Mouse (Mus musculus): Measurements from ENCODE around the gene Cabp4. TPM values are rescaled to one million over a fixed set of nuclear protein-coding genes. Genes with fewer than 3 reads are reported as not detected.
A peak's percentile ranks its signal among the peaks of the same experiment; 100 is the strongest.

Cabp4 gene
- total and polyA plus RNA-seq, 3 experiments, result 0.21 TPM; not detected in 2

DNA sequence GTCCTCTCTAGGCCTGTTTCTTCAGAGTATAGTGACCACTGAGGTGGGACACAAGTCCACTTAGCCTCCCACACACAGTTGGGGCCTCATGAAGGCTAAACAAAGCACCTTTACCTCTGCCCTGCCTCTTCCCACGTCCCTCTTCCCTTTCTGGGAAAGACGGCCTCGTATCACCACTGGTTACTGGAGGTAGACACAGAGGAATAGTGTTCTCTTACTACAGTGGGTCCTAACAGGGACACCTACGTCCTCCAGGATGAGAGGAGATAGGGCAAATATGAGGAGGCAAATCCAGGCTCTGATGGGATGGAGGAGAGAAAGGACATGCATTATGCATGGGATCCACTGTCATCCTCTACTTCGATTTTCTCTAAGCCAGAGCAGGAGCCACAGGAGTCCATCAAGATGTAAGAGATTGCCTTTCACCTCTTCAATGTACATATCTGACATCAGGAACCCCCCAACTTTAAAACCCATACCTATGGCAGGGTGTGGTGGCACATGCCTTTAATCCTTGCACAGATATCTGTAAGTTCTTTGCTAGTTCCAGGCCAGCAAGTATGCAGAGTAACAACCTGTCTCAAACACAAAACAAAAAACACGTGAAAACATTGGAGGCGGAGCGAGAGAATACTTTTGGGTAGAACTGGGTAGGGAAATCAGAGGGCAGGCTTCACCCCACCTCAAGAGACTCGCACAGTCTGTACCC lies 4.1 kb upstream of the Cabp4 start:
- TF ChIP-seq POLR2A (IDR thresholded peaks at IDR 0.05; ENCODE audit: insufficient read depth, low read depth, low read length) (peak; percentile 83; the same call in 1 of the 2 replicates), CTCF (IDR thresholded peaks at IDR 0.05) (no peak), EP300 (IDR thresholded peaks at IDR 0.05; ENCODE audit: insufficient read depth, low read depth, low read length) (no peak)
- intact Hi-C loops (cut with DNase I), result loop anchor here (2.0 kb wide), 1 partner anchor 15 kb away; the partner anchor contains the start of gene Rps6kb2
- Histone ChIP-seq H3K27ac (peak overlapping the region; percentile 97), H3K4me1 (ENCODE audit: control insufficient read depth, insufficient read depth, low read length) (peaks cover 9% of the 10 kb centered on the region), H3K36me3 (ENCODE audit: control insufficient read depth, insufficient read depth, low read length) (no peaks in the 10 kb centered on the region), H3K27me3 (ENCODE audit: control insufficient read depth, insufficient read depth, low read length) (no peaks in the 10 kb centered on the region), H3K4me3 (peak overlapping the region; percentile 75), H3K79me2 (replicated peaks; ENCODE audit: control insufficient read depth, insufficient read depth, low read length) (no peaks in the 10 kb centered on the region), H3K9ac (ENCODE audit: low read depth, low read length) (peak overlapping the region; percentile 37)
- no peak for DNase-seq
- 42% methylated on average over 9 of the region's 9 CpGs for WGBS

DNA sequence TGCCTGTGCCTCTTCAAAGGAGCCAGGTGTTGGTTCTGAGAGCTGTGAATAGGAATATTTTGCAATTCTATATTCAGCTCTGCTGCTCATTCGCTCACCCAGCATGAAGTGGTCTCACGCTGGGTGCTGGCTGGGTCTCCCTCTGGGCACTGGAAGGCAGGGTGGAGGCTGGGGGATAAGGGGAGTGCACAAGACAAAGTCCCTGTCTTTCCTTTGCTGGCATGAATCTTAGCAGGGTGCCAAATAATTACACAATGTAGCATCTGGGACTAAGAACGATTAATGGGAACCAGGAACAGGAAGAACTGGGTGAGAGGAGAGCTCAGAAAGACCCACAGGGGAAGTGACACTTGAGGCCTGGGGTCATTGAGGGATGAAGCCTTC lies 3.2 kb upstream of the Cabp4 start:
- Histone ChIP-seq H3K9ac (ENCODE audit: low read depth, low read length) (no peak overlapping the region), H3K79me2 (replicated peaks; ENCODE audit: control insufficient read depth, insufficient read depth, low read length) (no peaks in the 10 kb centered on the region), H3K27ac (peak overlapping the region; percentile 97; the same call in 1 of the 2 replicates), H3K27me3 (ENCODE audit: control insufficient read depth, insufficient read depth, low read length) (no peaks in the 10 kb centered on the region), H3K4me3 (no peak overlapping the region), H3K36me3 (ENCODE audit: control insufficient read depth, insufficient read depth, low read length) (no peaks in the 10 kb centered on the region), H3K4me1 (ENCODE audit: control insufficient read depth, insufficient read depth, low read length) (peaks cover 8% of the 10 kb centered on the region)
- no peak for TF ChIP-seq CTCF (IDR thresholded peaks at IDR 0.05)
- no peak for TF ChIP-seq POLR2A (IDR thresholded peaks at IDR 0.05; ENCODE audit: insufficient read depth, low read depth, low read length)
- TF ChIP-seq EP300 (IDR thresholded peaks at IDR 0.05; ENCODE audit: insufficient read depth, low read depth, low read length), result no peak
- 60% methylated on average over 3 of the region's 3 CpGs for WGBS
- no peak for DNase-seq
- intact Hi-C loops (cut with DNase I), result no loop called here

DNA sequence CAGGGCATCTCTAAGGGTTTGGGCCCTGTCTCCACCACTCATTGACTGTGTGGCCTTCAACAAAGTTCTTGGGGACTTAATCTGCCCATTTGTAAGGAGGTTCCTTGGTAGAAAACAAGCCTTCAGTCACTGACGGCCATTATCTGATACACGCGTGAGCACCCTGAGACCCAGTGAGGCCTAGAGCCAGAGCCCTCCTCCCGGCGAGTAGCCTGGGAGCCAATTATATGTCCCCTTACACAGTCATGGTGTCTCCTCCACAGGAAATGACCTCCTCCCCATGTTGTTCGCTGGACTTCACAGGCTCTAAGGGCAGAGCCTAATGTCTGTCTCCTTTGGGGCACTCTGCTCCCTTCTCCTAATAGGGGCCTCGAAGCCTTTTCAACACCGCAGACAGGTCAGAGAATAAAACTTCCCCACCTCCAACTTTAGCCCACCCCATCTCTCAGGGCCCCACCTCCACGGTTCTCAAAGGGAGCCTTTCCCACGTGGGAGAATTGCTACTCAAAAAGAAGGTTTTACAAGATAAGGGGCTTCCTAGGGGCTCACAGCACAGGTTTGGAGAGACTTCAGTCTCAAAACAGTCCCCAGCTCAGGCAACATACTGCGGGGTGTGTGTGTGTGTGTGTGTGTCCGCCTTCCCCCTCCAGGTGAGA lies 2.7 kb upstream of the Cabp4 start:
- Histone ChIP-seq H3K4me3 (no peak overlapping the region), H3K9ac (ENCODE audit: low read depth, low read length) (no peak overlapping the region), H3K27me3 (ENCODE audit: control insufficient read depth, insufficient read depth, low read length) (no peaks in the 10 kb centered on the region), H3K79me2 (replicated peaks; ENCODE audit: control insufficient read depth, insufficient read depth, low read length) (no peaks in the 10 kb centered on the region), H3K36me3 (ENCODE audit: control insufficient read depth, insufficient read depth, low read length) (no peaks in the 10 kb centered on the region), H3K4me1 (ENCODE audit: control insufficient read depth, insufficient read depth, low read length) (peaks cover 8% of the 10 kb centered on the region), H3K27ac (peak overlapping the region; percentile 1; the same call in 1 of the 2 replicates)
- TF ChIP-seq POLR2A (IDR thresholded peaks at IDR 0.05; ENCODE audit: insufficient read depth, low read depth, low read length), result no peak
- no peak for TF ChIP-seq EP300 (IDR thresholded peaks at IDR 0.05; ENCODE audit: insufficient read depth, low read depth, low read length)
- no peak for TF ChIP-seq CTCF (IDR thresholded peaks at IDR 0.05)
- WGBS, result 66% methylated on average over 12 of the region's 12 CpGs
- DNase-seq, result no peak
- intact Hi-C loops (cut with DNase I), result no loop called here

DNA sequence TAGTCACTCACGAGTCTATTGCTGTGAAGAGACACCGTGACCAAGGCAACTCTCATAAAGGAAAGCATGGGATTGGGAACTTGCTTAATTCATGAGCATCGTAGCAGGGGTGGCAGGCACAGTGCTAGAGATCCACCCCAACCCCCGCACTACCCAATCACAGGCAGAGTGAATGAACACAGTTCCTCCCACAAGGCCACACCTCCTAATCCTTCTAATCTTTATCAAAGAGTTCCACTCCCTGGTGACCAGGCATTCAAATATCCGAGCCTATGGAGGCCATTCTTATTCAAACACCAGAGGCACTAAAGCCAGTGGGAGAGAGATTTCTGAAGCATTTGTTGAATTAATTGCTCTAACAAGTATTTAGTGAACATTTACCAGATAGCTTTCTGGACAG lies 2.1 kb upstream of the Cabp4 start:
- intact Hi-C loops (cut with DNase I), result no loop called here
- DNase-seq, result no peak
- Histone ChIP-seq H3K4me3 (no peak overlapping the region), H3K9ac (ENCODE audit: low read depth, low read length) (no peak overlapping the region), H3K79me2 (replicated peaks; ENCODE audit: control insufficient read depth, insufficient read depth, low read length) (no peaks in the 10 kb centered on the region), H3K27ac (peak overlapping the region; percentile 68; the same call in 1 of the 2 replicates), H3K36me3 (ENCODE audit: control insufficient read depth, insufficient read depth, low read length) (no peaks in the 10 kb centered on the region), H3K27me3 (ENCODE audit: control insufficient read depth, insufficient read depth, low read length) (no peaks in the 10 kb centered on the region), H3K4me1 (ENCODE audit: control insufficient read depth, insufficient read depth, low read length) (peaks cover 8% of the 10 kb centered on the region)
- TF ChIP-seq POLR2A (IDR thresholded peaks at IDR 0.05; ENCODE audit: insufficient read depth, low read depth, low read length) (no peak), EP300 (IDR thresholded peaks at IDR 0.05; ENCODE audit: insufficient read depth, low read depth, low read length) (no peak), CTCF (IDR thresholded peaks at IDR 0.05) (no peak)
- WGBS, result 92% methylated on average over 5 of the region's 5 CpGs

DNA sequence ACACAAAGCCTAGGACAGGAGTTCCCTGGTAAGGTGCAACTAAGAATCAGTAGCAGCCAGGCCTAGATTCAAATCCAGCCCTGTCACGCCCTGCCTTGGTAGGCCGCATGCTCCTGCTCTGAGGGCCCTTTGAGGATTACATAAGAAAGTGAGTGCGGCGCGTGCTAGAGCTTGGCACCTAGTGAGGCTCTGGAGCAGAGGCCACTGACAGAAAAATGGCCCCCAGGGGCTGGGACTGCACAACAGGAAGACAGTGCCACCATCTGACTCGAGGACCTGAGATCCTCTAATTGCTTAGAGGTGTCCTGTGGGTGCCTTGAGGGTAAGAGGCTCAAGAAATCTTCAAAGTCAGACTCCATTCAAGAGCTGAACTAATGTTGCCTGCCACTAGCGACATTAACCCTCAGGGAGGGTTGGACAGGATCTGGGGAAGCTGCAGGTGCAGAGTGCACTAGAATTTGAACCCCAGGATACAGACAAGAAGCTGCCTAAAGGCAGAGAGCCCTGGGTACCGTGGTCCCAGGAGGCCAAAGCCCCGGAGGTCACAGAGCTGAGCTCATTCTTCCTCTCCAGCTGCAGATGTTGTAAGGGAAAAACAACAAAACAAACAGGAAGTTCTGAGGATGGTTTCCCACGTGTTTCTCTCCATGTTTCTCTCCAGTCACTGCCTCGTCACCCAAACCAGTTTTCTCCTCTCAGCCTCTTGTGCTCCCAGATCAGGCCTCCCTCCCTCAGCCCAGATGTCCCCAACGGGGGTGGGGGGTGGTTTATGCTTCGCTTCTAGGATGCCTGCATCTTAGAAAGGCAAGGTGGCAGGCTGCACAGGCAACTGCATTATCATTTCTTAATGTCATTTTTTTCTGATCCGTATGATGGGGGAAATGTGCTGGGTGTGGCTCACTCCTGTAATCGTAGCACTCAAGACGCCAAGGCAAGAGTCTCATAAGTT lies 991 bp upstream of the Cabp4 start:
- Histone ChIP-seq H3K27me3 (ENCODE audit: control insufficient read depth, insufficient read depth, low read length) (no peaks in the 10 kb centered on the region), H3K27ac (peak overlapping the region; percentile 68), H3K4me3 (no peak overlapping the region), H3K79me2 (replicated peaks; ENCODE audit: control insufficient read depth, insufficient read depth, low read length) (no peaks in the 10 kb centered on the region), H3K36me3 (ENCODE audit: control insufficient read depth, insufficient read depth, low read length) (no peaks in the 10 kb centered on the region), H3K4me1 (ENCODE audit: control insufficient read depth, insufficient read depth, low read length) (peaks cover 7% of the 10 kb centered on the region), H3K9ac (ENCODE audit: low read depth, low read length) (no peak overlapping the region)
- peak in 1 of 2 experiments; percentile 63 for DNase-seq
- intact Hi-C loops (cut with DNase I), result no loop called here
- WGBS, result 55% methylated on average over 16 of the region's 16 CpGs
- TF ChIP-seq CTCF (IDR thresholded peaks at IDR 0.05) (no peak), EP300 (IDR thresholded peaks at IDR 0.05; ENCODE audit: insufficient read depth, low read depth, low read length) (no peak), POLR2A (IDR thresholded peaks at IDR 0.05; ENCODE audit: insufficient read depth, low read depth, low read length) (no peak)
